21 mouse cellular contexts compared by ENCODE assay signal in the genomic region with DNA sequence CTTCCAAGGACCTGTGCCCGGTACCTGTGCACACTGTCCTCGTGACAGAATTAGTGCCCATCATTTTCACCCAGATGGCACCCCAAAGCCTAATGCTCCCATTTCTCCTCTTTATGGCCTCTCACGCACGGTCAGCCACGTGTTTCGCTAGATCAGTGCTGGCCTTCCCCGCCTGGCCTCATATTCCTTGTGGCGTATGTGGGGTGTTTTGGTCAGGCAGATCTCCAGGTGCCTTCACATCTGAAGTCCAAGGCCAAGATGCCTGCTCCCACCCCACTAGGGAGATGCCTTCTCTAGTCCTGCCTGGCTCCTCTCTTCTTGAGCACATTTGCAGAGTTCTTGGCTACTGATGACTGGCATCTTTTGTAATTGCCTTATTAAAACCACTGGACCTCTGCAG.
DNase-seq lines count a peak whose midpoint lies in the region; ATAC-seq lines count a peak whose summit lies in the region.
"Had no signal": no experiment of that assay in that cellular context is flagged by ENCODE, and none has a peak within 500 bp of the region (broad histone marks: within the 10 kb centered on the region; RNA-seq: fewer than 3 reads in every experiment).

No protein-coding gene starts in this region.

- peaks cover 7% of the 10 kb centered on the region; the same call in 1 of the 2 replicates for H3K4me1 ChIP-seq in hindbrain, embryonic 12.5 days
- no peaks in the 10 kb centered on the region; the same call in 1 of the 2 replicates for H3K4me1 ChIP-seq in hindbrain, embryonic 16.5 days (ENCODE audit: control insufficient read depth, insufficient read depth, low read depth, low read length)
- peaks cover 3% of the 10 kb centered on the region; the same call in 1 of the 2 replicates for H3K4me1 ChIP-seq in kidney, embryonic 15.5 days
- peaks cover 9% of the 10 kb centered on the region; the same call in 1 of the 2 replicates for H3K4me1 ChIP-seq in neural tube, embryonic 15.5 days
- H3K4me1 ChIP-seq: embryonic facial prominence, embryonic 12.5 days; forebrain, embryonic 12.5 days had no signal

- no peak overlapping the region for H3K9ac ChIP-seq in hindbrain, embryonic 12.5 days
- no peak overlapping the region for H3K9ac ChIP-seq in hindbrain, embryonic 16.5 days (ENCODE audit: low read depth, low read length)
- no peak overlapping the region for H3K9ac ChIP-seq in kidney, embryonic 15.5 days
- no peak overlapping the region for H3K9ac ChIP-seq in neural tube, embryonic 15.5 days (replicated peaks)
- H3K9ac ChIP-seq: embryonic facial prominence, embryonic 12.5 days; forebrain, embryonic 12.5 days; forebrain, postnatal 0 days had no signal

- H3K36me3 ChIP-seq in hindbrain, embryonic 12.5 days, result no peaks in the 10 kb centered on the region
- no peaks in the 10 kb centered on the region for H3K36me3 ChIP-seq in hindbrain, embryonic 16.5 days (ENCODE audit: control insufficient read depth, insufficient read depth, low read length)
- H3K36me3 ChIP-seq in kidney, embryonic 15.5 days, result no peaks in the 10 kb centered on the region
- H3K36me3 ChIP-seq in neural tube, embryonic 15.5 days, result no peaks in the 10 kb centered on the region
- H3K36me3 ChIP-seq: embryonic facial prominence, embryonic 12.5 days; forebrain, embryonic 12.5 days had no signal

- H3K9me3 ChIP-seq in hindbrain, embryonic 12.5 days (replicated peaks), result no peaks in the 10 kb centered on the region
- no peaks in the 10 kb centered on the region for H3K9me3 ChIP-seq in hindbrain, embryonic 16.5 days (ENCODE audit: control insufficient read depth, low read length)
- H3K9me3 ChIP-seq in kidney, embryonic 15.5 days (replicated peaks), result no peaks in the 10 kb centered on the region
- H3K9me3 ChIP-seq in neural tube, embryonic 15.5 days (replicated peaks), result no peaks in the 10 kb centered on the region
- H3K9me3 ChIP-seq: embryonic facial prominence, embryonic 12.5 days; forebrain, embryonic 12.5 days had no signal

- no peaks in the 10 kb centered on the region for H3K27me3 ChIP-seq in hindbrain, embryonic 12.5 days
- H3K27me3 ChIP-seq in hindbrain, embryonic 16.5 days (replicated peaks; ENCODE audit: control insufficient read depth, insufficient read depth, low read length), result no peaks in the 10 kb centered on the region
- no peaks in the 10 kb centered on the region for H3K27me3 ChIP-seq in kidney, embryonic 15.5 days
- H3K27me3 ChIP-seq in neural tube, embryonic 15.5 days (replicated peaks), result no peaks in the 10 kb centered on the region
- H3K27me3 ChIP-seq: CH12.LX; embryonic facial prominence, embryonic 12.5 days; forebrain, embryonic 12.5 days had no signal

- DNase-seq in kidney, adult 11 months, result no peak
- no peak for DNase-seq in natural killer cell, adult 2 months (ENCODE audit: low spot score in 2 of 2)
- DNase-seq: adrenal gland, postnatal 14 days; cerebellum, adult 11-12 months; cerebellum, adult 9-10 months; cerebellum, postnatal 25 days; forebrain, postnatal 0 days; gastrocnemius, adult 2 months; gastrocnemius, postnatal 25 days; heart, postnatal 10 days; heart, postnatal 4 days had no signal

- ATAC-seq in hindbrain, embryonic 12.5 days (ENCODE audit: low FRiP score), result 0 out of 2 replicates have a peak, but pooled peaks have one; percentile 16
- ATAC-seq in hindbrain, embryonic 16.5 days, result no peak
- 0 out of 2 replicates have a peak, but pooled peaks have one; percentile 37 for ATAC-seq in kidney, embryonic 15.5 days (replicated peaks; ENCODE audit: low FRiP score)
- 0 out of 2 replicates have a peak, but pooled peaks have one; percentile 22 for ATAC-seq in megakaryocyte-erythroid progenitor cell, adult 5-6 weeks (replicated peaks; ENCODE audit: low FRiP score, low TSS enrichment, poor library complexity, severe bottlenecking)
- peak; percentile 50; the same call in 1 of the 2 replicates for ATAC-seq in neural tube, embryonic 15.5 days (ENCODE audit: low FRiP score)
- ATAC-seq: activated CD4-positive, CD25-positive, alpha-beta regulatory T cell, adult 4 months; Patski had no signal

- WGBS in hindbrain, embryonic 12.5 days, result 86% methylated on average over 8 of the region's 8 CpGs
- WGBS in hindbrain, embryonic 16.5 days, result 86% methylated on average over 8 of the region's 8 CpGs
- WGBS in kidney, embryonic 15.5 days, result 57% methylated on average over 8 of the region's 8 CpGs
- WGBS in neural tube, embryonic 15.5 days, result 67% methylated on average over 8 of the region's 8 CpGs

- H3K4me3 ChIP-seq in hindbrain, embryonic 12.5 days, result no peak overlapping the region
- H3K4me3 ChIP-seq in hindbrain, embryonic 16.5 days (ENCODE audit: low read length), result no peak overlapping the region
- H3K4me3 ChIP-seq in kidney, embryonic 15.5 days (replicated peaks), result no peak overlapping the region
- no peak overlapping the region for H3K4me3 ChIP-seq in neural tube, embryonic 15.5 days (replicated peaks)
- H3K4me3 ChIP-seq: embryonic facial prominence, embryonic 12.5 days; forebrain, embryonic 12.5 days; gastrocnemius, adult 2 months had no signal

- H3K4me2 ChIP-seq in hindbrain, embryonic 12.5 days (replicated peaks), result no peak overlapping the region
- no peak overlapping the region for H3K4me2 ChIP-seq in hindbrain, embryonic 16.5 days (ENCODE audit: low read length)
- no peak overlapping the region for H3K4me2 ChIP-seq in kidney, embryonic 15.5 days
- no peak overlapping the region for H3K4me2 ChIP-seq in neural tube, embryonic 15.5 days
- H3K4me2 ChIP-seq: embryonic facial prominence, embryonic 12.5 days; forebrain, embryonic 12.5 days had no signal

- H3K27ac ChIP-seq in hindbrain, embryonic 12.5 days, result no peak overlapping the region
- no peak overlapping the region for H3K27ac ChIP-seq in hindbrain, embryonic 16.5 days (ENCODE audit: low read depth, low read length)
- H3K27ac ChIP-seq in kidney, embryonic 15.5 days, result no peak overlapping the region
- no peak overlapping the region for H3K27ac ChIP-seq in neural tube, embryonic 15.5 days (replicated peaks)
- H3K27ac ChIP-seq: embryonic facial prominence, embryonic 12.5 days; forebrain, embryonic 12.5 days; gastrocnemius, adult 2 months had no signal
